Mouse (Mus musculus) G1E (cell line): ENCODE results near the gene Traf7.

ENCODE experiments used
- CTCF ChIP-seq: IDR thresholded peaks from 2 replicates; pipeline ENCODE4 v1.5.1; 2012; ENCODE audit warnings: low read depth, low read length, inconsistent platforms, mixed read lengths
- GATA1 ChIP-seq: IDR thresholded peaks from 2 replicates; pipeline ENCODE4 v1.6.1; 2012; ENCODE audit warnings: borderline replicate concordance, low read length, inconsistent platforms, mixed read lengths
- GATA2 ChIP-seq: IDR thresholded peaks from 2 replicates; pipeline ENCODE4 v1.6.1; 2012; ENCODE audit warnings: low read depth, low read length, inconsistent platforms, borderline replicate concordance
- POLR2AphosphoS5 ChIP-seq: IDR thresholded peaks from 2 replicates; pipeline ENCODE4 v1.6.1; 2012; ENCODE audit warnings: low read depth, low read length, inconsistent platforms; ENCODE audit not compliant: insufficient replicate concordance
- TAL1 ChIP-seq: conservative IDR thresholded peaks from 2 replicates; pipeline ENCODE4 v1.6.1; 2012; ENCODE audit warnings: low read depth, low read length, inconsistent platforms, mixed read lengths

GRCm38 (mm10) chr17:24565092-24565491 lies 37.4 kb upstream of the Traf7 start:
- TF ChIP-seq CTCF: no peak
- TF ChIP-seq GATA1: no peak
- TF ChIP-seq POLR2AphosphoS5: no peak
- TF ChIP-seq TAL1: no peak
- TF ChIP-seq GATA2: no peak
